Mouse (Mus musculus) midbrain, embryonic 15.5 days (tissue): ENCODE measurements around the gene Mdn1. TPM values are rescaled to one million over a fixed set of nuclear protein-coding genes. Genes with fewer than 3 reads are reported as not detected.

Source experiments
- ATAC-seq: fragments of 200-750 bp; cut with Nextera tagmentation; replicated peaks from 2 replicates; pipeline ENCODE4 v1.8.0; 2017; ENCODE audit warnings: moderate TSS enrichment
- H3K27ac ChIP-seq: fragments of 300-500 bp; sonication (generic); 2 replicates; pipeline ENCODE4 v1.5.1; 2015; ENCODE audit warnings: mild to moderate bottlenecking, inconsistent platforms
- H3K27me3 ChIP-seq: fragments of 300-500 bp; sonication (generic); replicated peaks from 2 replicates; pipeline ENCODE4 v1.6.1; 2015; ENCODE audit warnings: inconsistent platforms
- H3K36me3 ChIP-seq: fragments of 300-500 bp; sonication (generic); replicated peaks from 2 replicates; pipeline ENCODE4 v1.6.1; 2015; ENCODE audit warnings: inconsistent platforms
- H3K4me1 ChIP-seq: fragments of 300-500 bp; sonication (generic); 2 replicates; pipeline ENCODE4 v1.6.1; 2015; ENCODE audit warnings: inconsistent platforms
- H3K4me2 ChIP-seq: fragments of 300-500 bp; sonication (generic); 2 replicates; pipeline ENCODE4 v1.6.1; 2015; ENCODE audit warnings: inconsistent platforms, mild to moderate bottlenecking, moderate library complexity
- H3K4me3 ChIP-seq: fragments of 300-500 bp; sonication (generic); 2 replicates; pipeline ENCODE4 v1.5.1; 2015; ENCODE audit warnings: mild to moderate bottlenecking, inconsistent platforms
- H3K9ac ChIP-seq: fragments of 300-500 bp; sonication (generic); 2 replicates; pipeline ENCODE4 v1.6.1; 2015; ENCODE audit warnings: mild to moderate bottlenecking, inconsistent platforms
- H3K9me3 ChIP-seq: fragments of 300-500 bp; sonication (generic); 2 replicates; pipeline ENCODE4 v1.6.1; 2016; ENCODE audit warnings: inconsistent platforms
- WGBS: fragments of 180-500 bp; shearing (Covaris S2); methylation state at CpG from one replicate; pipeline ENCODE4 v1.1.7; 2015; ENCODE audit warnings: mixed read lengths; 5-methylcytosine and 5-hydroxymethylcytosine counted together
- polyA plus RNA-seq: library from polyadenylated mRNA; unstranded; fragments of >200 nt; fragmentation: Nextera tagmentation; extraction: Ambion mirVana; gene quantifications from 2 replicates; pipeline ENCODE4 v1.2.1, GENCODE M21; 2015

The Mdn1 gene
- polyA plus RNA-seq, 1 experiment from 2014 or later = 21.3 TPM

DNA sequence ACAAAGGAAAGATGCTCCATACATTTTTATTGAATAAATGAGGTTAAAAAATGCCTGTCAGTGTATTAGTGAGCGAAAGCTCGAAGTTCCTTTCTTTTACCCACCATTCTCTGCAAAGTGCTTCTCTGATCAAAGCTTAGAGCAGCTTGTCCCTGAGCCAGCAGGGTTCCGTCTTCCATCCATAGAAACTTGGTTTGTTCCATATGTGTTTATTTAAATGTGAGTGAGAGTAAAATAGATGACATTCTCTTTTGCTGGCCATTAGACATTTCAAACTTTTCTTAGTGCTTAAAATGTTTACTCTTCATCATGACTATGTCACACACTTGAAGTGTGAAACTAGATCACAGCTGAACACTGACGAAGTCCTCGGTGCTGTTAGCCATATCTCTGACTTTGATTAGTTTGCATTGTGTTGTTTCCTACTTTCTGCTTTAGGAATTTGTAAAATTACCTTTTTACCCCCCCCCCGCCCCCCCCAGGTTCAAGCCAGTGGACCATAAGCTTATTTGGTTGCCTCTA lies 26.2 kb downstream of the Mdn1 start:
- Histone ChIP-seq H3K4me2 (no peak overlapping the region), H3K4me3 (no peak overlapping the region), H3K36me3 (peaks cover 33% of the 10 kb centered on the region), H3K27ac (no peak overlapping the region), H3K27me3 (no peaks in the 10 kb centered on the region), H3K9me3 (no peaks in the 10 kb centered on the region), H3K9ac (no peak overlapping the region), H3K4me1 (no peaks in the 10 kb centered on the region)
- ATAC-seq = no peak
- 77% methylated on average over 6 of the region's 6 CpGs for WGBS

DNA sequence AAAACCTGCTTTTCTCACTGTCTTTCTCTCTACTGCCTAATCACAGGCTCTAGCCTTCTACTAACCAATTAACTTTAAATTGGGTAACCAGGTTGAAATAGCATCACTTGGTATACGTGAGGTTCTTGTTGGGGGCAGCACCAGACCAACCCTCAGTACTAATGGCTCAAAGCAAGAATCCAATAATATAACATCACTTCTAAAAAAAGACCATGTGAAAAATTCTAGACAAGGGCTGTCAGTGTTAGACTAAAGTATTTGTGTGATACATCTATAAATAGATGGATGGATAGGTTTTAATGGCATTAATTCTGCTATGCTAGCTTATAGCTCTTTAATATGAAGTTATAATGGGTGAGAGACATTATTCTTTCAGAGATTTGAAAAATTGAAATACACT lies 60.8 kb downstream of the Mdn1 start:
- no peaks in the 10 kb centered on the region for H3K27me3 ChIP-seq
- no peak for ATAC-seq
- no peak overlapping the region for H3K4me2 ChIP-seq
- H3K36me3 ChIP-seq = peaks cover 46% of the 10 kb centered on the region
- no peak overlapping the region for H3K4me3 ChIP-seq
- no peak overlapping the region for H3K27ac ChIP-seq
- no peaks in the 10 kb centered on the region for H3K4me1 ChIP-seq
- H3K9me3 ChIP-seq = no peaks in the 10 kb centered on the region
- WGBS = 98% methylated on average over 1 of the region's 1 CpGs
- H3K9ac ChIP-seq = no peak overlapping the region

DNA sequence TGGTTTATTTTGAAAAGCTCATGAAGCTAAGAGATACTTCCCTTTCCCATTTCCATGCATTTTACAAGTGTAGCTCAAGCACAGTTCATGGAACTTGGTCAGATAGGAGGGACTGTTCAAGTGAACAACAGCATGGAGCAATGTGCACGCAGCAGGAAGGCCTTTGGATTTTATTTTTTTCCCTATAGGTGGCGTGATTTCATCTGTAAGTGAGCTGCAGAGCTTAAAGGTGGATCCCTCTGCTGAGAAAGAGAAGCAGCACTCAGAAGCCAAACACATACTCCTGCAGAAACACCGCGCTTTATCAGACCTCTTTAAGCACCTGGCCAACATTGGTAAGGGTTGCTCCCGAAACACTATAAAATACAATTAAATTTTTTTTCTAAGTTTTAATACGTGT lies 88.5 kb downstream of the Mdn1 start:
- H3K9ac ChIP-seq = no peak overlapping the region

DNA sequence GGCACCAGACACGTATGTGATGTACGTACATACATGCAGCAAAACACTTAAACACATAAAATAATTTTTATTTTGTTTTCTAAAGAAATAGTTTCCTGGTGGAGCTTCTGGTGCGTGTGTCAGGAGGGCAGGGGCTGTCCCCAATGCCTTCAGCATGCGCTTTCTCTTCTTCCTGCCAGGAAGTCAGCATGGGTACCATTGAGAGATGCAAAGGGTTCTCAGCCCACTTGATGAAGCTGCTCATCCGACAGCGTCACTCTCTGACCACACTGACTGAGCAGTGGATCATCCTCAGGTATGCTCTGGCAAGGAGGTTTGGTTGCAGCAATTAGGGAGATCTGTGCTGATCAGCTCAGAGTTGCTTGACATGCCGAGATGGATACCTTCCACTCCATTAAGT lies 91.5 kb downstream of the Mdn1 start:
- no peaks in the 10 kb centered on the region for H3K27me3 ChIP-seq
- WGBS = 93% methylated on average over 7 of the region's 7 CpGs

More for the DNA sequence above, 88.5 kb downstream of the Mdn1 start:
- WGBS = 91% methylated on average over 6 of the region's 6 CpGs
- H3K27me3 ChIP-seq = no peaks in the 10 kb centered on the region
- no peak overlapping the region for H3K4me3 ChIP-seq
- H3K27ac ChIP-seq = no peak overlapping the region
- H3K4me1 ChIP-seq = no peaks in the 10 kb centered on the region
- no peak for ATAC-seq
- no peaks in the 10 kb centered on the region for H3K9me3 ChIP-seq
- H3K4me2 ChIP-seq = no peak overlapping the region
- H3K36me3 ChIP-seq = peaks cover 66% of the 10 kb centered on the region

DNA sequence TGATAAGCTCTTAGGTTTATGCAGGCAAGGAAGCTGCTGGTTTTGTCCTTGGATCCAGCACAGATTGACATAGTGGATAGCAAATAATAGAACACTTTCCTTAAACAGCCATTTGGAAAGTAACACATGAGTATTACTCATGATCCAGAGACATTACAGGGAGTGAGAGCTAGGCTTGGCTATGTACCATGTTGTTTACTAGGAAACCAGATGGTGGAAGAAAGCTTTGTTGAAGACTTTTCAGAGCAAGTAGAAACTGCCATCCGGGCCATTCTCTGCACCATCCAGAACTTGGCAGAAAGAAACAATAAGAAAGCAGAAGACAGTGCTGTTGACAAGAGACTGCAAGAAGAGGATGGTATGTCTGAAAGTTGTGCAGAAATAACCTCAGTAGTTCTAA lies 93.8 kb downstream of the Mdn1 start:
- Histone ChIP-seq H3K9me3 (no peaks in the 10 kb centered on the region), H3K4me3 (no peak overlapping the region), H3K27ac (no peak overlapping the region), H3K4me1 (no peaks in the 10 kb centered on the region), H3K36me3 (peaks cover 48% of the 10 kb centered on the region), H3K9ac (no peak overlapping the region), H3K27me3 (no peaks in the 10 kb centered on the region), H3K4me2 (no peak overlapping the region)
- ATAC-seq = no peak
- WGBS = 94% methylated on average over 1 of the region's 1 CpGs

More for the DNA sequence above, 91.5 kb downstream of the Mdn1 start:
- Histone ChIP-seq H3K4me1 (no peaks in the 10 kb centered on the region), H3K4me2 (no peak overlapping the region), H3K36me3 (peaks cover 68% of the 10 kb centered on the region), H3K4me3 (no peak overlapping the region), H3K27ac (no peak overlapping the region), H3K9ac (no peak overlapping the region), H3K9me3 (no peaks in the 10 kb centered on the region)
- ATAC-seq = no peak

DNA sequence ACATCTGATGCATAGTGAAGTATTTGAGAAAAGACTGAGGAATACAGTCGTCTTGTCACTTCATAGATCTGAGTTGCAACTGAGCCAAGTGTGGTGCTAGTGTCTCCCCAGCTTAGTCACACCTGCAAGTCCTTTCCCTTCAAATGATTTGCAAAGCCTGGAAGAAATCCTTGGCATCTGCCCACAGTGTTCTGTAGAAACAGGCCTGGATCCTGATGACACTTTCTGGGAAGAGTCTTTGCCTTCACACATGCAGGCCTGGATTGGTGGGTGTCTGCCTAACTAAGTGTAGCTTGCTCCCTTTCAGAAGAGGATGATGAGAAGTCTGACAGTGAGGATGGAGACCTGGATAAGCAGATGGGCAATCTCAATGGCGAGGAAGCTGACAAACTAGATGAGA lies 100.5 kb downstream of the Mdn1 start:
- 94% methylated on average over 2 of the region's 2 CpGs for WGBS
- H3K36me3 ChIP-seq = peaks cover 48% of the 10 kb centered on the region

DNA sequence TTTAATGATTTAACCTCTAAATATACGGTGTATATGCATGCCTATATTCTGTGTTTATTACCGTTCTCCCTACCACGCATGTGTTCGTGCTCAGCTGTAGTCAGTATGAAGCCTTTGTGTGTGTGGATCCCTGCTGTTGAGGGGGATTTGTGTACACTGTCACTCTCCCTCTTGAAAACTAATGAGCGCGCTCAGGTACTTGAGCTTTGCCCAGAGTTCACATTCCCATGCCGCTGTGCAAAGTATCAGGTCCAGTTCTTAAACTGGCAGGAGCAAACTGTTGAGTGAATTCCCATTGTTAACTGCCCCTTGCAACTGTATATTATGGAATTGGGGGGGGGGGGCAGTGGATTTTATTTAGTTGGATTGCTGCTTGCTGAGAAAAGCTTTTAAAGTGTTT lies 110.6 kb downstream of the Mdn1 start:
- H3K4me1 ChIP-seq = no peaks in the 10 kb centered on the region
- peaks cover 33% of the 10 kb centered on the region for H3K36me3 ChIP-seq
- no peak overlapping the region for H3K9ac ChIP-seq
- H3K4me3 ChIP-seq = no peak overlapping the region
- ATAC-seq = no peak
- H3K9me3 ChIP-seq = no peaks in the 10 kb centered on the region
- H3K4me2 ChIP-seq = no peak overlapping the region
- no peaks in the 10 kb centered on the region for H3K27me3 ChIP-seq
- no peak overlapping the region for H3K27ac ChIP-seq
- 67% methylated on average over 7 of the region's 7 CpGs for WGBS

More for the DNA sequence above, 100.5 kb downstream of the Mdn1 start:
- Histone ChIP-seq H3K27me3 (no peaks in the 10 kb centered on the region), H3K4me1 (no peaks in the 10 kb centered on the region), H3K9me3 (no peaks in the 10 kb centered on the region), H3K4me2 (no peak overlapping the region), H3K9ac (no peak overlapping the region), H3K4me3 (no peak overlapping the region), H3K27ac (no peak overlapping the region)
- ATAC-seq = no peak

DNA sequence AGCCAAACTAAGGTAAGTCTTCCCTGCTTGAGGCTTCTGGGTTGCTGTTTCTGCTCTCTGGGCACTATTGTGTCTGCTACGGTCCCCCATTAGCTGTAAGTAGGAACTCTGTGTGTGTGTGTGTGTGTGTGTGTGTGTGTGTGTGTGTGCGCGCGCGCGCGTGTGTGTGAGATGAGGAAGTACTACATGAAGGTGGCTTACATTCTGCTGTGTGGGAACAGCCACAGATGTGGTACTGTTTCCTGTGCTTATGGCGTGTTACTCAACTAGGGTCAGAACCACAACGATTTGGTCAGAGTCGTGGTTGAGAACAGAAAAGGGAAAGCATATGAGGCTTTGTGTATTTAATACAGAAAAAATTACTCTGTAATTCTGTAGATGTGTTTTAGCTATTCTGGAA lies 111.1 kb downstream of the Mdn1 start:
- no peaks in the 10 kb centered on the region for H3K27me3 ChIP-seq
- no peak overlapping the region for H3K9ac ChIP-seq
- H3K36me3 ChIP-seq = peaks cover 31% of the 10 kb centered on the region
- WGBS = 92% methylated on average over 10 of the region's 10 CpGs
- ATAC-seq = no peak
- H3K27ac ChIP-seq = no peak overlapping the region
- H3K4me2 ChIP-seq = no peak overlapping the region
- no peaks in the 10 kb centered on the region for H3K4me1 ChIP-seq
- H3K9me3 ChIP-seq = no peaks in the 10 kb centered on the region
- no peak overlapping the region for H3K4me3 ChIP-seq

DNA sequence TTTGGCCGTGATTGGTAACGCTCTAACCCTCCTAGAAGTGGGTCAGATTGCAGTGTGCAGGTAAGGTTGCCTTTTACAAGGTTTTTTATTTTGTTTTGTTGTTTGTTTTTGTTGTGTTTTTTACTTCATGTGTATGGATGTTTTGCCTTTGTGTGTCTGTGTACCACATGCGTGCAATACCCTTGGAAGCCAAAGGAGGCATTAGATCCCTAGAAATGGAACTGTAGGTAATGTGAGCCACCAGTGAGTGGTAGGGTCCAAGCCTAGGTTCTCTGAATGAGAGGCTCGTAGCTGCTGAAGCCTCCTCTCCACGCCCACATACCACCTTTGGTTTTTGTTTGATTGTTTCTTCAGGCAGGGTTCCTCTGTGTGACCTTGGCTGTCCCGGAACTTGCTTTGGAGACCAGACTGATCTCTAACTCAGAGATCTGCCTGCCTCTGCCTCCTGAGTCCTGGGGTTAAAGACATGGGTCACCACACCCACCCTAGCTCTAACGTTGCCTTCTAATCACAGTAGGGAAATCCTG lies 113.4 kb downstream of the Mdn1 start:
- no peaks in the 10 kb centered on the region for H3K27me3 ChIP-seq
- no peaks in the 10 kb centered on the region for H3K9me3 ChIP-seq
- 96% methylated on average over 7 of the region's 7 CpGs for WGBS
- H3K4me3 ChIP-seq = no peak overlapping the region
- H3K4me1 ChIP-seq = no peaks in the 10 kb centered on the region
- no peak overlapping the region for H3K9ac ChIP-seq
- peaks cover 42% of the 10 kb centered on the region for H3K36me3 ChIP-seq
- ATAC-seq = no peak
- H3K27ac ChIP-seq = no peak overlapping the region
- H3K4me2 ChIP-seq = no peak overlapping the region

DNA sequence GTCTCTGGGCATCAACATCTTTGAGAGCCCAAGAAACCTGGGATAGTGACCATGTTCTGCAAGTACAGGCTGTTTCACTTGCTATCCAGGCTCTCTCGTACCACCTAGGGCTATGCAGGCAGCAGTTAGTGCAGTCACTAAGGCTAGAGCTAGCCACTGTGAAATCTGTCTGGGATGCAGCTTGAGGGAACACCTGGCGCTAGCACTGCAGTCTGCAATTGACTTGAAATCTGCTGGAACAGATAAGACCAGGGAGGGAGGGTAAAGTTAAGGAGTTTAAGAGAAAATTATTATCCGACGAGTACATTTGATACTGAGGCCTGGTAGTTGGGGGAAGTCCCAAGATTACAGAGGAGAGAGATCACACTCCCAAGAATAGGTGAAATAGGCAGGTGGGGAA lies 123.1 kb downstream of the Mdn1 start:
- Histone ChIP-seq H3K4me3 (no peak overlapping the region), H3K9ac (no peak overlapping the region), H3K4me1 (no peaks in the 10 kb centered on the region), H3K27me3 (no peaks in the 10 kb centered on the region), H3K9me3 (no peaks in the 10 kb centered on the region), H3K27ac (no peak overlapping the region), H3K4me2 (no peak overlapping the region), H3K36me3 (no peaks in the 10 kb centered on the region; the same call in 1 of the 2 replicates)
- 94% methylated on average over 4 of the region's 4 CpGs for WGBS
- no peak for ATAC-seq

DNA sequence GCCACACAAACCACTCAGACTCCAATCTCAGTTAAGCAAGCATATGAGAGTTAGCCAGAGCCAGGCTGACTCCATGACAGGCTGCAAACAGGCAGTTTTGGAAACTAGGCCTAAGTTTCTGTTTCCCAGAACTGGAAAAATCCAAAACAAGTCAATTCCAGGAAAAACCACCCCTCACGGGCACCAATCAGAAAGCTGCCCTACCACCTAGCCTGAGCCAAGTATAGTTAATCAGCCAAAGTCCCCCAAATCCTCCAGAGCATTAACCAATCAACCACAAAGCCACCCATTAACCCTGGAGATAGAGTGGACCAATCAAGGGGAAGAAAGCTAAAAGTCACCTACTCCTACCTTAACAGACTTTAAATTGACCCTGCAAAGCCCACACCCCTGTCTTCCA lies 130.2 kb downstream of the Mdn1 start:
- WGBS = 97% methylated on average over 1 of the region's 1 CpGs
- Histone ChIP-seq H3K4me3 (no peak overlapping the region), H3K27me3 (no peaks in the 10 kb centered on the region), H3K27ac (no peak overlapping the region), H3K4me2 (no peak overlapping the region), H3K9ac (no peak overlapping the region), H3K4me1 (no peaks in the 10 kb centered on the region), H3K9me3 (no peaks in the 10 kb centered on the region), H3K36me3 (no peaks in the 10 kb centered on the region)
- no peak for ATAC-seq

DNA sequence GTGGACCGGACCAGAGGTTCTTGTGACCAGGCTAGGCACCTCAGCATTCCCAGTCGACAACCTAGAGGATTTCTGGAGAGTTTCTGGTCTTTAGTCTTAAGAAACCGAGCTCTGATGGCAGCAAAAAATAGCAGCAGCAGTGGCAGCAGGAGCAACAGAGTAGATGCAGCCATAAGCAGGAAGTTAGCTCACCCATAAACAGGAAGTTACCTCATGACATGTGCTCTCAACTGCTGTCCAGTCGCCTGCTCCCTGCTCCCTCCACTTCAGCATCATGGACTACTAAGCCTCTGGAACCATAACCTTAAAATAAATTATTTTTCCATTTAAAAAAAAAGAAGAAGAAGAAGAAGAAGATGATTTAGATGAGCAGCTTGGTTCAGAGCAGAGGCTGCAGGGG lies 132.1 kb downstream of the Mdn1 start:
- Histone ChIP-seq H3K4me3 (no peak overlapping the region), H3K36me3 (no peaks in the 10 kb centered on the region), H3K9ac (no peak overlapping the region), H3K27me3 (no peaks in the 10 kb centered on the region), H3K9me3 (no peaks in the 10 kb centered on the region), H3K27ac (no peak overlapping the region), H3K4me1 (no peaks in the 10 kb centered on the region), H3K4me2 (no peak overlapping the region)
- ATAC-seq = no peak
- 85% methylated on average over 4 of the region's 4 CpGs for WGBS

DNA sequence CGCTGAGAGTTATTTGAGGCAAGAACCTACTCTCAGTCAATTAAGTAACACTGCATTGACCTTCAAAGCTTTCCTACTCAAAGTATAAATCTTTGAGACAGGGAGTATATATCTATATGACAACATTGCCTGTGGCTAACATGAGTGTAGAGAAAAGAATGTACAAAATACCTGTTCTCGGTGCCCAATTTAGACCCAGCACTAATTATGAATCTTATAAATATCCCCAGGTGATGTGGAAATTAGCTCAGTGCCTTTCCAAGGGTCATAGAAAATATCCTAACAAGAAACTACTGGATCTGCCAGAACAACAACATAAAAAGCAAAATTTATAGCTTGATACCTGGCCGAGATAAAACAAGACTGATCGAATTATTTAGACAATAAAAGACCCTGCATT lies 142.1 kb downstream of the Mdn1 start:
- H3K9me3 ChIP-seq = no peaks in the 10 kb centered on the region
- no peak overlapping the region for H3K9ac ChIP-seq
- no peaks in the 10 kb centered on the region for H3K36me3 ChIP-seq
- no peak overlapping the region for H3K27ac ChIP-seq
- 96% methylated on average over 4 of the region's 4 CpGs for WGBS
- ATAC-seq = no peak
- no peak overlapping the region for H3K4me3 ChIP-seq
- no peaks in the 10 kb centered on the region for H3K27me3 ChIP-seq
- no peak overlapping the region for H3K4me2 ChIP-seq
- H3K4me1 ChIP-seq = peaks cover 11% of the 10 kb centered on the region
